Mouse (Mus musculus) CH12.LX (cell line): ENCODE data around the gene Pkp4. TPM values are rescaled to one million over a fixed set of nuclear protein-coding genes. Genes with fewer than 3 reads are reported as not detected.

ENCODE experiments used
- DNase-seq: peaks from one replicate; pipeline ENCODE4 v3.0.0-alpha.2; 2013; ENCODE audit errors: extremely low read depth
- H3K27ac ChIP-seq: 2 replicates; pipeline ENCODE4 v1.5.1; 2012; ENCODE audit warnings: low read depth, mild to moderate bottlenecking, control low read depth, moderate library complexity; ENCODE audit not compliant: insufficient read depth
- H3K27me3 ChIP-seq: replicated peaks from 2 replicates; pipeline ENCODE3; 2012; ENCODE audit warnings: inconsistent platforms
- H3K36me3 ChIP-seq, 2 experiments: replicated peaks in 1 of 2; 2 replicates each; pipeline versions ENCODE3 to v1.6.1; 2012; ENCODE audit warnings: inconsistent platforms in 1 of 2, low read length in 1 of 2, mild to moderate bottlenecking in 1 of 2, mixed read lengths in 1 of 2, moderate library complexity in 1 of 2; ENCODE audit not compliant: control insufficient read depth in 1 of 2, insufficient read depth in 1 of 2
- H3K4me1 ChIP-seq, 2 experiments: 2 replicates each; pipeline ENCODE4 v1.6.1; 2012; ENCODE audit warnings: inconsistent platforms in 1 of 2, moderate library complexity in 1 of 2; ENCODE audit not compliant: insufficient read depth in 2 of 2, control insufficient read depth in 1 of 2
- H3K4me2 ChIP-seq: 2 replicates; pipeline ENCODE4 v1.6.1; 2012; ENCODE audit warnings: low read depth, mild to moderate bottlenecking, control low read depth; ENCODE audit not compliant: poor library complexity, insufficient read depth, severe bottlenecking
- H3K4me3 ChIP-seq, 3 experiments: fragments of 150-350 bp in 1 of 3; sonication (generic) in 1 of 3; replicated peaks in 1 of 3; 2 replicates each; pipeline versions ENCODE3 to v1.5.1; 2011 to 2012; ENCODE audit warnings: low read depth in 2 of 3, low read length in 2 of 3, mild to moderate bottlenecking in 2 of 3, moderate library complexity in 2 of 3, control low read depth in 1 of 3, improper control_type of control experiment in 1 of 3, inconsistent platforms in 1 of 3, mixed read lengths in 1 of 3; ENCODE audit not compliant: poor library complexity in 1 of 3
- H3K79me2 ChIP-seq: replicated peaks from 2 replicates; pipeline ENCODE4 v1.6.1; 2012; ENCODE audit warnings: mild to moderate bottlenecking, moderate library complexity; ENCODE audit not compliant: control insufficient read depth, poor library complexity, insufficient read depth, severe bottlenecking; ENCODE audit errors: extremely low read depth
- H3K9ac ChIP-seq: 2 replicates; pipeline ENCODE4 v1.6.1; 2012; ENCODE audit warnings: low read depth, mild to moderate bottlenecking, control low read depth, moderate library complexity; ENCODE audit not compliant: insufficient read depth
- H3K9me3 ChIP-seq: replicated peaks from 2 replicates; pipeline ENCODE3; 2012; ENCODE audit warnings: low read length, inconsistent platforms, mixed read lengths
- CHD1 ChIP-seq: IDR thresholded peaks from 2 replicates; pipeline ENCODE4 v1.6.1; 2012; ENCODE audit warnings: low read depth, low read length, improper control_type of control experiment, inconsistent platforms
- CTCF ChIP-seq, 2 experiments: IDR thresholded peaks in 1 of 2; conservative IDR thresholded peaks in 1 of 2; 2 replicates each; pipeline ENCODE4 v1.5.1; 2011 to 2012; ENCODE audit warnings: low read depth in 2 of 2, low read length in 2 of 2, improper control_type of control experiment in 1 of 2, inconsistent platforms in 1 of 2, mild to moderate bottlenecking in 1 of 2, moderate library complexity in 1 of 2
- E2F4 ChIP-seq: IDR thresholded peaks from 2 replicates; pipeline ENCODE4 v1.6.1; 2011; ENCODE audit warnings: low read depth, low read length, improper control_type of control experiment; ENCODE audit not compliant: insufficient replicate concordance
- EP300 ChIP-seq: IDR thresholded peaks from 2 replicates; pipeline ENCODE4 v1.6.1; 2011; ENCODE audit warnings: low read length, improper control_type of control experiment
- HCFC1 ChIP-seq: IDR thresholded peaks from 2 replicates; pipeline ENCODE4 v1.6.1; 2012; ENCODE audit warnings: low read depth, mild to moderate bottlenecking, inconsistent platforms, low read length, improper control_type of control experiment
- IRF4 ChIP-seq: IDR thresholded peaks from 2 replicates; pipeline ENCODE4 v1.6.1; 2014; ENCODE audit warnings: low read depth, mild to moderate bottlenecking, inconsistent platforms, low read length, improper control_type of control experiment
- JUN ChIP-seq: IDR thresholded peaks from 2 replicates; pipeline ENCODE4 v1.6.1; 2011; ENCODE audit warnings: low read depth, mild to moderate bottlenecking, low read length, improper control_type of control experiment, moderate library complexity; ENCODE audit not compliant: insufficient read depth
- MAZ ChIP-seq: IDR thresholded peaks from 2 replicates; pipeline ENCODE4 v1.6.1; 2012; ENCODE audit warnings: low read depth, mild to moderate bottlenecking, inconsistent platforms, low read length, improper control_type of control experiment, moderate library complexity
- MEF2A ChIP-seq: IDR thresholded peaks from 2 replicates; pipeline ENCODE4 v1.6.1; 2014; ENCODE audit warnings: low read depth, mild to moderate bottlenecking, inconsistent platforms, low read length, improper control_type of control experiment, borderline replicate concordance
- NRF1 ChIP-seq: IDR thresholded peaks from 2 replicates; pipeline ENCODE4 v1.6.1; 2014; ENCODE audit warnings: low read depth, mild to moderate bottlenecking, inconsistent platforms, low read length, improper control_type of control experiment, moderate library complexity
- POLR2AphosphoS2 ChIP-seq: IDR thresholded peaks from 2 replicates; pipeline ENCODE4 v1.6.1; 2011; ENCODE audit warnings: low read depth, low read length, improper control_type of control experiment
- SIN3A ChIP-seq: IDR thresholded peaks from 2 replicates; pipeline ENCODE4 v1.6.1; 2012; ENCODE audit warnings: low read length, improper control_type of control experiment, inconsistent platforms
- TCF12 ChIP-seq: IDR thresholded peaks from 2 replicates; pipeline ENCODE4 v1.6.1; 2014; ENCODE audit warnings: low read depth, mild to moderate bottlenecking, inconsistent platforms, low read length, improper control_type of control experiment
- UBTF ChIP-seq: IDR thresholded peaks from 2 replicates; pipeline ENCODE4 v1.6.1; 2012; ENCODE audit warnings: low read depth, mild to moderate bottlenecking, inconsistent platforms, low read length, improper control_type of control experiment, moderate library complexity
- USF1 ChIP-seq: IDR thresholded peaks from 2 replicates; pipeline ENCODE4 v1.6.1; 2014; ENCODE audit warnings: low read depth, mild to moderate bottlenecking, inconsistent platforms, low read length, improper control_type of control experiment
- USF2 ChIP-seq: conservative IDR thresholded peaks from 2 replicates; pipeline ENCODE4 v1.6.1; 2011; ENCODE audit warnings: low read depth, low read length, improper control_type of control experiment
- ZC3H11A ChIP-seq: IDR thresholded peaks from 2 replicates; pipeline ENCODE4 v1.6.1; 2012; ENCODE audit warnings: low read depth, mild to moderate bottlenecking, inconsistent platforms, low read length, improper control_type of control experiment
- dilution Hi-C: fragments of 300-500 bp; cut with MboI; formaldehyde crosslinking; loops from 2 replicates; pipeline ENCODE4 v1.14.3; 2020; ENCODE audit warnings: low sequenced_read_pairs; ENCODE audit not compliant: extremely low pct_unique_long_range_greater_than_20kb, extremely low pct_ligation_motif_present
- in situ Hi-C: fragments of 300-500 bp; cut with MboI; formaldehyde crosslinking; loops from 3 replicates; pipeline ENCODE4 v1.14.3; 2019; ENCODE audit warnings: low sequenced_read_pairs, low pct_ligation_motif_present, low pct_unique_long_range_greater_than_20kb, mixed read lengths
- polyA plus RNA-seq: library from polyadenylated mRNA; unstranded; fragments of >175 nt; gene quantifications from 2 replicates; pipeline ENCODE4 v1.2.1, GENCODE M21; 2012; ENCODE audit warnings: low read depth; ENCODE audit not compliant: insufficient read length
- total RNA-seq, 2 experiments: library from RNA; depleted of rRNA; stranded (reverse); fragments of 300-350 nt in 1 of 2; fragments of >200 nt in 1 of 2; gene quantifications; 2 replicates each; pipeline ENCODE4 v1.2.3; 2012 to 2014

The Pkp4 gene
- total and polyA plus RNA-seq, 3 experiments: not detected

DNA sequence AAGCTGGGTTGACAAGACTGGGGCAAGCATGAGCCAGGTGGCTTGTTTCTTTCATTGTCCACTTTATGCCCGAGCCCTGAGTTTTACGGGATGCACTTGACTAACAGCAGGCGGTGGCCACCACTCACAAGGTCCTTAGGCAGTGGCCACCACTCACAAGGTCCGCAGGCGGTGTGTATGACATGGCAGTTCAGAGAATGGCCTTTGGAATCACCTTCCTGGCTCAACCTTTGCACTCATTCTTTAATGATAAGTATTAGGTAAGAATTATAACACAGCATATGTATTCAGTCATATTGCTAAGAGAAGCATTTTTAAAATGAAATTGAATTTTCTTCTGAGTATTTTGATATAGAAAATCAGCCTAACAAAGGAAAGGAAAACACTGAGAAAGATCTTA lies 73.3 kb downstream of the Pkp4 start:
- DNase-seq: no peak
- no peak overlapping the region for H3K27ac ChIP-seq
- peaks cover 60% of the 10 kb centered on the region for H3K9me3 ChIP-seq
- in situ Hi-C loops (no loop called here), dilution Hi-C loops (no loop called here)
- no peak overlapping the region for H3K4me3 ChIP-seq
- no peaks in the 10 kb centered on the region for H3K4me1 ChIP-seq
- H3K9ac ChIP-seq: no peak overlapping the region
- no peaks in the 10 kb centered on the region for H3K36me3 ChIP-seq
- H3K27me3 ChIP-seq: no peaks in the 10 kb centered on the region
- no peak overlapping the region for H3K4me2 ChIP-seq
- no peak for TF ChIP-seq JUN
- TF ChIP-seq USF1: no peak
- TF ChIP-seq USF2: no peak
- no peak for TF ChIP-seq MAZ
- TF ChIP-seq SIN3A: no peak
- no peak for TF ChIP-seq UBTF
- TF ChIP-seq POLR2AphosphoS2: no peak
- TF ChIP-seq CHD1: no peak
- no peak for TF ChIP-seq EP300
- TF ChIP-seq MEF2A: no peak
- TF ChIP-seq ZC3H11A: no peak
- TF ChIP-seq IRF4: no peak
- no peak for TF ChIP-seq HCFC1
- no peak for TF ChIP-seq CTCF (conservative IDR thresholded peaks at IDR 0.05 in 1 of 2, IDR thresholded peaks at IDR 0.05 in 1 of 2; ENCODE audit: low read depth in 2 of 2, low read length in 2 of 2)
- TF ChIP-seq E2F4: no peak
- no peaks in the 10 kb centered on the region for H3K79me2 ChIP-seq

DNA sequence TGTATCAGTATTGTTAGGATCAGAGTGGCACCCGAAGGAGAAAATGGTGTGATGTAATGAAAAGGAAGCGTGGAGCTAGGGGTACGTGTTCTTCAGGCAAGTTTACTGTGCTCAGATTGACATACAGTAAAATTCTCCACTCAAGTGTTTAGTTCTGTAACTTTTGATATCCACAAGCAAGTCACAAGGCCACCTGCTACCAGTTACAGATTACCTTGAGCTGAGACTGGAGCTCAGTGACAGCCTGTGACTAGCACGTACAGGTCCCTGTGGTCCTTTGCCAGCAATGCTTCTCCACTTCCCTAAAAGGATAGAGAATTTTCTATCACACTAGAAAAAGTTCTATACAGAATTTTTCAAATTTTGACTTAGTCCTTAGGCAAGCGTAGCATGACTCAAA lies 73.9 kb downstream of the Pkp4 start:
- no peaks in the 10 kb centered on the region for H3K4me1 ChIP-seq
- no peak overlapping the region for H3K4me2 ChIP-seq
- TF ChIP-seq USF2 (no peak), ZC3H11A (no peak), NRF1 (no peak), TCF12 (no peak)
- dilution Hi-C loops (no loop called here), in situ Hi-C loops (no loop called here)
- H3K9me3 ChIP-seq: peaks cover 58% of the 10 kb centered on the region
- H3K27me3 ChIP-seq: no peaks in the 10 kb centered on the region
- no peak overlapping the region for H3K4me3 ChIP-seq
- no peaks in the 10 kb centered on the region for H3K79me2 ChIP-seq
- no peak for DNase-seq
- no peak overlapping the region for H3K9ac ChIP-seq
- H3K27ac ChIP-seq: no peak overlapping the region
- no peaks in the 10 kb centered on the region for H3K36me3 ChIP-seq
